Mouse (Mus musculus): ENCODE measurements around the gene Ina. TPM values are rescaled to one million over a fixed set of nuclear protein-coding genes. Genes with fewer than 3 reads are reported as not detected.

Gene Ina
- total and polyA plus RNA-seq, 3 experiments: not detected

DNA sequence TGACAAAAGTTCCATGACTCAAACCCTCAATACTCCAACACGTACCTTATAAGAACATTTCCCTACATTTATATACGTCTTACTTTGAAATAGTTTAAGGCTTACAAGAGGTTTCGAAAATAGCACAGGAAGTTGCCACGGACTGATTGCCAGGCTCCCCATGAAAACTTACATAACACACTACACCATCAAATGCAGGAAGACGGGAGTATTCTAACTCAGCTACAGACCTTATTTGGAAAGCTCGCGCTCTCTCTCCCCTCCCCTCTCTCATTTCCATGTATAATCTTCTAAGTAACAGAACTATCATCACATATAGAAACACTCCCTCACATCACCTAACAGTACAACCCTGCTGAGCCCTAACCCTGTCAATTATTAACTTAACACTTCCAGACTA lies 5.1 kb upstream of the Ina start:
- Histone ChIP-seq H3K9ac (ENCODE audit: control insufficient read depth, low read depth, low read length, poor library complexity, severe bottlenecking) (no peak overlapping the region), H3K4me3 (ENCODE audit: control insufficient read depth in 1 of 2, insufficient read depth in 1 of 2, low read depth in 2 of 2, low read length in 2 of 2) (no peak overlapping the region), H3K4me1 (ENCODE audit: control insufficient read depth in 1 of 2, insufficient read depth in 2 of 2, low read length in 2 of 2) (peaks cover 0 to 9% of the 10 kb centered on the region in 2 experiments; a peak in 2 of 4 replicates), H3K27ac (ENCODE audit: control insufficient read depth, low read depth, low read length) (no peak overlapping the region), H3K27me3 (ENCODE audit: control insufficient read depth in 1 of 2, insufficient read depth in 2 of 2, low read length in 2 of 2) (peaks cover 3 to 6% of the 10 kb centered on the region in 2 experiments), H3K79me2 (ENCODE audit: control insufficient read depth, insufficient read depth, low read length, poor library complexity) (no peaks in the 10 kb centered on the region), H3K9me3 (replicated peaks; ENCODE audit: insufficient read depth, low read length) (no peaks in the 10 kb centered on the region), H3K36me3 (ENCODE audit: control insufficient read depth in 1 of 2, insufficient read depth in 2 of 2, low read length in 2 of 2) (peaks cover 0 to 1% of the 10 kb centered on the region in 2 experiments; a peak in 2 of 4 replicates)
- DNase-seq (ENCODE audit: low read depth, low spot score): no peak
- TF ChIP-seq CHD2 (IDR thresholded peaks at IDR 0.05; ENCODE audit: low read length) (no peak), ELF1 (IDR thresholded peaks at IDR 0.05; ENCODE audit: low read depth, low read length) (no peak), BHLHE40 (IDR thresholded peaks at IDR 0.05; ENCODE audit: borderline replicate concordance, low read depth, low read length) (no peak), UBTF (IDR thresholded peaks at IDR 0.05; ENCODE audit: borderline replicate concordance, insufficient read depth, low read depth, low read length) (no peak), TCF12 (IDR thresholded peaks at IDR 0.05; ENCODE audit: low read depth, low read length) (no peak), SMC3 (IDR thresholded peaks at IDR 0.05; ENCODE audit: low read depth, low read length) (no peak), USF2 (IDR thresholded peaks at IDR 0.05; ENCODE audit: borderline replicate concordance in 1 of 2, insufficient read depth in 1 of 2, low read depth in 1 of 2, low read length in 2 of 2) (no peak), MAX (IDR thresholded peaks at IDR 0.05; ENCODE audit: low read length) (no peak)

DNA sequence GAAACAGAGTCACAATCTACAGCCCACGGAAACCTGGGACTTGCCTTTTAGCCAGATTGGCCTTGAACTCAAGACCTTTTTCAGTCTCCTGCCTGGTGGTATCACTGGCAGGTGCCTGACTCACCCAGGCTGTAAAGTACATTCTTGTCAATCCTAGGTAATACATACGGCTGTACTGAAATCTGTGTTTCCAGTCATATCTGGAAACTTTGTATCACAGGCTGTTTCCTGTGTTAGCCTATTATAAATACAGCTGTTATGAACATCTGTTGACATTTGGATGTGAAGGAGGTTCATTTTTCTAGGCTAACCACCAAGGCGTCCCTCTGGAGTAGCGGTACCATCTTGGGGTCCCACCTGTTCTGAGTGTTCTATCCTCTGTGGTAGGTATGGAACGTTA lies 4.6 kb upstream of the Ina start:
- Histone ChIP-seq H3K27ac (ENCODE audit: control insufficient read depth, low read depth, low read length) (no peak overlapping the region), H3K36me3 (ENCODE audit: control insufficient read depth in 1 of 2, insufficient read depth in 2 of 2, low read length in 2 of 2) (no peaks in the 10 kb centered on the region), H3K4me3 (ENCODE audit: control insufficient read depth in 1 of 2, insufficient read depth in 1 of 2, low read depth in 2 of 2, low read length in 2 of 2) (no peak overlapping the region), H3K9ac (ENCODE audit: control insufficient read depth, low read depth, low read length, poor library complexity, severe bottlenecking) (no peak overlapping the region), H3K4me1 (ENCODE audit: control insufficient read depth in 1 of 2, insufficient read depth in 2 of 2, low read length in 2 of 2) (peaks cover 0 to 4% of the 10 kb centered on the region in 2 experiments; a peak in 2 of 4 replicates), H3K79me2 (ENCODE audit: control insufficient read depth, insufficient read depth, low read length, poor library complexity) (no peaks in the 10 kb centered on the region), H3K9me3 (replicated peaks; ENCODE audit: insufficient read depth, low read length) (no peaks in the 10 kb centered on the region), H3K27me3 (ENCODE audit: control insufficient read depth in 1 of 2, insufficient read depth in 2 of 2, low read length in 2 of 2) (peaks cover 3 to 6% of the 10 kb centered on the region in 2 experiments)
- no peak for DNase-seq (ENCODE audit: low read depth, low spot score)
- no peak for TF ChIP-seq JUND (IDR thresholded peaks at IDR 0.05; ENCODE audit: low read depth, low read length)
- TF ChIP-seq RAD21 (IDR thresholded peaks at IDR 0.05; ENCODE audit: low read depth, low read length): no peak
- no peak for TF ChIP-seq GABPA (IDR thresholded peaks at IDR 0.05; ENCODE audit: low read depth, low read length)
- TF ChIP-seq KAT2A (conservative IDR thresholded peaks at IDR 0.05; ENCODE audit: low read depth, low read length): no peak
- TF ChIP-seq SMC3 (IDR thresholded peaks at IDR 0.05; ENCODE audit: low read depth, low read length): no peak
- no peak for TF ChIP-seq USF2 (IDR thresholded peaks at IDR 0.05; ENCODE audit: borderline replicate concordance in 1 of 2, insufficient read depth in 1 of 2, low read depth in 1 of 2, low read length in 2 of 2)
- TF ChIP-seq MYB (IDR thresholded peaks at IDR 0.05; ENCODE audit: low read depth, low read length): no peak
- TF ChIP-seq ETS1 (IDR thresholded peaks at IDR 0.05; ENCODE audit: low read depth, low read length): no peak
- no peak for TF ChIP-seq MAFK (IDR thresholded peaks at IDR 0.05; ENCODE audit: borderline replicate concordance, low read depth, low read length)
- no peak for TF ChIP-seq MEF2A (IDR thresholded peaks at IDR 0.05; ENCODE audit: extremely low read depth, insufficient replicate concordance, low read depth, low read length, poor library complexity, severe bottlenecking)
- TF ChIP-seq MYC (IDR thresholded peaks at IDR 0.05; ENCODE audit: low read depth, low read length): no peak
- TF ChIP-seq CTCF (IDR thresholded peaks at IDR 0.05 in 2 of 3, conservative IDR thresholded peaks at IDR 0.05 in 1 of 3; ENCODE audit: control insufficient read depth in 1 of 3, insufficient read depth in 1 of 3, low read depth in 2 of 3, low read length in 3 of 3, poor library complexity in 1 of 3, severe bottlenecking in 1 of 3): no peak
- no peak for TF ChIP-seq USF1 (IDR thresholded peaks at IDR 0.05; ENCODE audit: low read depth, low read length)
- TF ChIP-seq ZNF384 (IDR thresholded peaks at IDR 0.05; ENCODE audit: low read depth, low read length): no peak
- TF ChIP-seq HCFC1 (IDR thresholded peaks at IDR 0.05; ENCODE audit: low read depth, low read length): no peak
- no peak for TF ChIP-seq CHD1 (IDR thresholded peaks at IDR 0.05; ENCODE audit: low read depth, low read length)
- TF ChIP-seq E2F4 (IDR thresholded peaks at IDR 0.05; ENCODE audit: borderline replicate concordance, low read depth, low read length): no peak
- no peak for TF ChIP-seq SIN3A (IDR thresholded peaks at IDR 0.05; ENCODE audit: low read length)
- TF ChIP-seq POLR2A (IDR thresholded peaks at IDR 0.05; ENCODE audit: control insufficient read depth in 1 of 2, insufficient read depth in 1 of 2, low read depth in 1 of 2, low read length in 2 of 2, poor library complexity in 1 of 2): no peak

Measured in MEL (cell line).